Mouse (Mus musculus) central nervous system, embryonic 11.5 days (tissue): ENCODE results near the gene Adig. TPM values are rescaled to one million over a fixed set of nuclear protein-coding genes. Genes with fewer than 3 reads are reported as not detected.

ENCODE experiments used
- polyA plus RNA-seq: library from polyadenylated mRNA; depleted of rRNA; stranded (reverse); fragments of >200 nt; gene quantifications from 2 replicates; pipeline ENCODE4 v1.2.3, GENCODE M21; 2012; rRNA removed

The Adig gene
- 0.13 TPM in 1 of 2 replicates, not detected in the other for polyA plus RNA-seq

GRCm38 (mm10) chr2:158501836-158502812 is at the start of gene Adig:
Gene Adig, plus strand, starts transcription at chr2:158502612.

GRCm38 (mm10) chr2:158512528-158512927 is 10.1 kb downstream of the Adig start, which contains the start of gene Arhgap40:
Gene Arhgap40, plus strand, starts transcription at chr2:158512796.

Other genes with a start within 250 kb of the Adig start
- 0.04 TPM in 1 of 2 replicates, not detected in the other for gene Bpi, start 244.5 kb upstream of the Adig start, polyA plus RNA-seq
- gene Lbp, start 196.1 kb upstream of the Adig start, polyA plus RNA-seq: 2.1 and 3.4 TPM in 2 replicates
- gene Snhg11, start 127.0 kb upstream of the Adig start, polyA plus RNA-seq: 82.1 and 92.2 TPM in 2 replicates
- gene Ralgapb, start 92.8 kb upstream of the Adig start, polyA plus RNA-seq: 17.5 and 24.4 TPM in 2 replicates
- 0.31 and 0.40 TPM in 2 replicates for gene Arhgap40, start 10.2 kb downstream of the Adig start, polyA plus RNA-seq
- 11.8 and 12.0 TPM in 2 replicates for gene Slc32a1, start 108.2 kb downstream of the Adig start, polyA plus RNA-seq
- gene Actr5, start 122.3 kb downstream of the Adig start, polyA plus RNA-seq: 14.8 and 17.1 TPM in 2 replicates
- gene Ppp1r16b, start 162.8 kb downstream of the Adig start, polyA plus RNA-seq: 0.88 and 1.2 TPM in 2 replicates